Mouse (Mus musculus): Measurements from ENCODE around the gene Pan3. TPM values are rescaled to one million over a fixed set of nuclear protein-coding genes. Genes with fewer than 3 reads are reported as not detected.
A peak's percentile ranks its signal among the peaks of the same experiment; 100 is the strongest.
"Not testable (repeated sequence)": the region's sequence is repeated elsewhere in the genome, so short reads cannot be mapped to it uniquely, and the experiment has no call there.

Pan3 gene
- polyA plus RNA-seq, 1 experiment from 2014 or later = 36.4 TPM

GRCm38 (mm10) chr5:147545731-147546241 is 115.8 kb downstream of the Pan3 start:
- no peak overlapping the region for H3K4me2 ChIP-seq (ENCODE audit: low read length)
- H3K9ac ChIP-seq (ENCODE audit: low read depth, low read length) = no peak overlapping the region
- H3K27me3 ChIP-seq (replicated peaks; ENCODE audit: control insufficient read depth, insufficient read depth, low read length) = no peaks in the 10 kb centered on the region
- peaks cover 20% of the 10 kb centered on the region for H3K36me3 ChIP-seq (ENCODE audit: control insufficient read depth, insufficient read depth, low read length)
- ATAC-seq = no peak
- H3K4me3 ChIP-seq (ENCODE audit: low read length) = no peak overlapping the region
- H3K27ac ChIP-seq (ENCODE audit: low read depth, low read length) = no peak overlapping the region
- no peaks in the 10 kb centered on the region for H3K9me3 ChIP-seq (ENCODE audit: control insufficient read depth, low read length)
- WGBS = 72% methylated on average over 11 of the region's 11 CpGs
- H3K4me1 ChIP-seq (ENCODE audit: control insufficient read depth, insufficient read depth, low read depth, low read length) = no peaks in the 10 kb centered on the region

- Histone ChIP-seq H3K4me3 (ENCODE audit: low read length) (no peak overlapping the region), H3K4me1 (ENCODE audit: control insufficient read depth, insufficient read depth, low read depth, low read length) (no peaks in the 10 kb centered on the region), H3K27ac (ENCODE audit: low read depth, low read length) (no peak overlapping the region), H3K36me3 (ENCODE audit: control insufficient read depth, insufficient read depth, low read length) (peaks cover 17% of the 10 kb centered on the region), H3K4me2 (ENCODE audit: low read length) (no peak overlapping the region), H3K27me3 (replicated peaks; ENCODE audit: control insufficient read depth, insufficient read depth, low read length) (no peaks in the 10 kb centered on the region), H3K9ac (ENCODE audit: low read depth, low read length) (no peak overlapping the region), H3K9me3 (ENCODE audit: control insufficient read depth, low read length) (no peaks in the 10 kb centered on the region)
- no peak for ATAC-seq
- WGBS = 93% methylated on average over 12 of the region's 12 CpGs
Observed at GRCm38 (mm10) chr5:147549016-147549755, 119.2 kb downstream of the Pan3 start.

- 88% methylated on average over 13 of the region's 13 CpGs for WGBS
- H3K4me2 ChIP-seq (ENCODE audit: low read length) = no peak overlapping the region
- no peak for ATAC-seq
Observed at GRCm38 (mm10) chr5:147551879-147552627, 122.1 kb downstream of the Pan3 start.

GRCm38 (mm10) chr5:147557641-147558040 is 127.7 kb downstream of the Pan3 start:
- ATAC-seq; H3K4me3 ChIP-seq (ENCODE audit: low read length): not testable (repeated sequence)
- WGBS = 70% methylated on average over 5 of the region's 6 CpGs

More at GRCm38 (mm10) chr5:147551879-147552627, 122.1 kb downstream of the Pan3 start:
- Histone ChIP-seq H3K27me3 (replicated peaks; ENCODE audit: control insufficient read depth, insufficient read depth, low read length) (no peaks in the 10 kb centered on the region), H3K27ac (ENCODE audit: low read depth, low read length) (no peak overlapping the region), H3K4me1 (ENCODE audit: control insufficient read depth, insufficient read depth, low read depth, low read length) (no peaks in the 10 kb centered on the region), H3K9me3 (ENCODE audit: control insufficient read depth, low read length) (no peaks in the 10 kb centered on the region), H3K36me3 (ENCODE audit: control insufficient read depth, insufficient read depth, low read length) (peaks cover 13% of the 10 kb centered on the region), H3K9ac (ENCODE audit: low read depth, low read length) (no peak overlapping the region), H3K4me3 (ENCODE audit: low read length) (no peak overlapping the region)

GRCm38 (mm10) chr5:147563511-147564139 is 133.7 kb downstream of the Pan3 start:
- H3K4me2 ChIP-seq (ENCODE audit: low read length) = peak overlapping the region; percentile 34; the same call in 1 of the 2 replicates
- no peak overlapping the region for H3K4me3 ChIP-seq (ENCODE audit: low read length)
- no peaks in the 10 kb centered on the region for H3K9me3 ChIP-seq (ENCODE audit: control insufficient read depth, low read length)
- no peaks in the 10 kb centered on the region for H3K36me3 ChIP-seq (ENCODE audit: control insufficient read depth, insufficient read depth, low read length)
- no peaks in the 10 kb centered on the region for H3K27me3 ChIP-seq (replicated peaks; ENCODE audit: control insufficient read depth, insufficient read depth, low read length)
- ATAC-seq = no peak; the same call in 1 of the 2 replicates
- H3K9ac ChIP-seq (ENCODE audit: low read depth, low read length) = no peak overlapping the region
- H3K4me1 ChIP-seq (ENCODE audit: control insufficient read depth, insufficient read depth, low read depth, low read length) = no peaks in the 10 kb centered on the region
- no peak overlapping the region for H3K27ac ChIP-seq (ENCODE audit: low read depth, low read length)
- 42% methylated on average over 18 of the region's 18 CpGs for WGBS

More at GRCm38 (mm10) chr5:147557641-147558040, 127.7 kb downstream of the Pan3 start:
- H3K9me3 ChIP-seq (ENCODE audit: control insufficient read depth, low read length); H3K4me1 ChIP-seq (ENCODE audit: control insufficient read depth, insufficient read depth, low read depth, low read length); H3K9ac ChIP-seq (ENCODE audit: low read depth, low read length); H3K27me3 ChIP-seq (replicated peaks; ENCODE audit: control insufficient read depth, insufficient read depth, low read length); H3K4me2 ChIP-seq (ENCODE audit: low read length); H3K27ac ChIP-seq (ENCODE audit: low read depth, low read length); H3K36me3 ChIP-seq (ENCODE audit: control insufficient read depth, insufficient read depth, low read length): not testable (repeated sequence)

- no peaks in the 10 kb centered on the region for H3K4me1 ChIP-seq (ENCODE audit: control insufficient read depth, insufficient read depth, low read depth, low read length)
- H3K27ac ChIP-seq (ENCODE audit: low read depth, low read length) = no peak overlapping the region
- peak; percentile 42; the same call in 1 of the 2 replicates for ATAC-seq
- no peaks in the 10 kb centered on the region for H3K9me3 ChIP-seq (ENCODE audit: control insufficient read depth, low read length)
- no peak overlapping the region for H3K9ac ChIP-seq (ENCODE audit: low read depth, low read length)
- peak overlapping the region; percentile 34; the same call in 1 of the 2 replicates for H3K4me2 ChIP-seq (ENCODE audit: low read length)
- H3K27me3 ChIP-seq (replicated peaks; ENCODE audit: control insufficient read depth, insufficient read depth, low read length) = no peaks in the 10 kb centered on the region
- 20% methylated on average over 16 of the region's 16 CpGs for WGBS
- H3K4me3 ChIP-seq (ENCODE audit: low read length) = no peak overlapping the region
- H3K36me3 ChIP-seq (ENCODE audit: control insufficient read depth, insufficient read depth, low read length) = no peaks in the 10 kb centered on the region
Observed at GRCm38 (mm10) chr5:147564140-147564590, 134.2 kb downstream of the Pan3 start.

GRCm38 (mm10) chr5:147565444-147565843 is 135.5 kb downstream of the Pan3 start:
- Histone ChIP-seq H3K9ac (ENCODE audit: low read depth, low read length) (no peak overlapping the region), H3K4me2 (ENCODE audit: low read length) (no peak overlapping the region), H3K27ac (ENCODE audit: low read depth, low read length) (no peak overlapping the region), H3K9me3 (ENCODE audit: control insufficient read depth, low read length) (no peaks in the 10 kb centered on the region), H3K27me3 (replicated peaks; ENCODE audit: control insufficient read depth, insufficient read depth, low read length) (no peaks in the 10 kb centered on the region), H3K36me3 (ENCODE audit: control insufficient read depth, insufficient read depth, low read length) (no peaks in the 10 kb centered on the region), H3K4me3 (ENCODE audit: low read length) (no peak overlapping the region), H3K4me1 (ENCODE audit: control insufficient read depth, insufficient read depth, low read depth, low read length) (no peaks in the 10 kb centered on the region)
- no peak for ATAC-seq
- 86% methylated on average over 7 of the region's 7 CpGs for WGBS

GRCm38 (mm10) chr5:147566335-147566734 is 136.4 kb downstream of the Pan3 start:
- no peak for ATAC-seq
- WGBS = 72% methylated on average over 7 of the region's 7 CpGs

GRCm38 (mm10) chr5:147572695-147573094 is 142.7 kb downstream of the Pan3 start:
- Histone ChIP-seq H3K4me2 (ENCODE audit: low read length) (no peak overlapping the region), H3K27ac (ENCODE audit: low read depth, low read length) (no peak overlapping the region), H3K36me3 (ENCODE audit: control insufficient read depth, insufficient read depth, low read length) (no peaks in the 10 kb centered on the region), H3K9me3 (ENCODE audit: control insufficient read depth, low read length) (no peaks in the 10 kb centered on the region), H3K27me3 (replicated peaks; ENCODE audit: control insufficient read depth, insufficient read depth, low read length) (no peaks in the 10 kb centered on the region), H3K4me3 (ENCODE audit: low read length) (no peak overlapping the region), H3K4me1 (ENCODE audit: control insufficient read depth, insufficient read depth, low read depth, low read length) (no peaks in the 10 kb centered on the region), H3K9ac (ENCODE audit: low read depth, low read length) (no peak overlapping the region)
- no peak for ATAC-seq
- WGBS = 96% methylated on average over 7 of the region's 7 CpGs

More at GRCm38 (mm10) chr5:147566335-147566734, 136.4 kb downstream of the Pan3 start:
- Histone ChIP-seq H3K9me3 (ENCODE audit: control insufficient read depth, low read length) (no peaks in the 10 kb centered on the region), H3K4me3 (ENCODE audit: low read length) (no peak overlapping the region), H3K4me2 (ENCODE audit: low read length) (no peak overlapping the region), H3K4me1 (ENCODE audit: control insufficient read depth, insufficient read depth, low read depth, low read length) (no peaks in the 10 kb centered on the region), H3K9ac (ENCODE audit: low read depth, low read length) (no peak overlapping the region), H3K27ac (ENCODE audit: low read depth, low read length) (no peak overlapping the region), H3K36me3 (ENCODE audit: control insufficient read depth, insufficient read depth, low read length) (no peaks in the 10 kb centered on the region), H3K27me3 (replicated peaks; ENCODE audit: control insufficient read depth, insufficient read depth, low read length) (no peaks in the 10 kb centered on the region)
